Mouse (Mus musculus) kidney, adult 2 months (tissue): ENCODE results near the gene Elp5.

Experiments used
- CTCF ChIP-seq: fragments of 200-500 bp; conservative IDR thresholded peaks from 2 replicates; pipeline ENCODE4 v1.5.1; 2011; ENCODE audit warnings: low read depth, mild to moderate bottlenecking, control low read depth, low read length, moderate library complexity, mixed read lengths; ENCODE audit not compliant: insufficient read depth, insufficient read length
- POLR2A ChIP-seq: fragments of 200-500 bp; IDR thresholded peaks from one replicate; pipeline ENCODE4 v1.6.1; 2011; ENCODE audit warnings: low read depth, low read length, control low read depth

DNA sequence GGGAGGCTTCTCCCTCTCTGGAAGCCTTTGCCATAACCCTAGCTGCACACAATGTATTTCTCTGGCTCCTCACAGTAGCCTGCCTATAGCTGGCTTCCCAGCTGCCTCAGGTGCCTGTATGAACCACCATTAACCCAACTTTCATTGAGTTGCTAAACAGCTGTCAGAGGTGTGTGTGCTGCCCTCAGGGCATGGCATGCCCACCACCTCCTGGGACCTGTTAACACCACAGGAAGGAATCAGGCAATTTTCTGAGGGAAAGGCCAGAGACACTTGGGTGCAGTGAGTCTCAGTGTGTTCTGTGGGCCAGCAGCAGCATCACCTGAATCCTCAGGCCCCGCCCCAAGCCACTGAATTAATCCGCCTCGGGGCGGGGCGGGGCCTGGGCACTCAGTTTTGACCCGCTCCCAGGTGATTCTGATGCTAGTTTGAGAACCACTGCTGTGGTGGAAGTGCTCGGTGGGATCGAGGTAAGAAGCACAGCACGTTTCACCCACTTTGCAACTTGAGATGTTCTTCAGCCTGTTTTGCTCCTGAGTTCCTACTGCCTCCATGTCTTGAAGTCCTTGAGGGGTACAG lies 43.8 kb downstream of the Elp5 start:
- TF ChIP-seq CTCF, result no peak
- TF ChIP-seq POLR2A, result no peak
